Mouse (Mus musculus) cortical plate, adult 2 months (tissue): ENCODE data around the gene Prrt4. TPM values are rescaled to one million over a fixed set of nuclear protein-coding genes. Genes with fewer than 3 reads are reported as not detected.
A peak's percentile ranks its signal among the peaks of the same experiment; 100 is the strongest.

ENCODE experiments used
- H3K27ac ChIP-seq: fragments of 200-500 bp; 2 replicates; pipeline ENCODE4 v1.5.1; 2012; ENCODE audit warnings: low read length, control low read depth, inconsistent platforms; ENCODE audit not compliant: insufficient read depth
- H3K4me1 ChIP-seq: fragments of 200-500 bp; 2 replicates; pipeline ENCODE4 v1.6.1; 2011; ENCODE audit warnings: low read length; ENCODE audit not compliant: control insufficient read depth, insufficient read depth
- H3K4me3 ChIP-seq: fragments of 200-500 bp; 2 replicates; pipeline ENCODE4 v1.5.1; 2011; ENCODE audit warnings: mild to moderate bottlenecking, low read length, control low read depth; ENCODE audit not compliant: insufficient read depth
- CTCF ChIP-seq: fragments of 200-500 bp; IDR thresholded peaks from 2 replicates; pipeline ENCODE4 v1.5.1; 2011; ENCODE audit warnings: mild to moderate bottlenecking, control low read depth, low read length; ENCODE audit not compliant: insufficient read depth; ENCODE audit errors: extremely low read depth
- POLR2A ChIP-seq: fragments of 200-500 bp; IDR thresholded peaks from 2 replicates; pipeline ENCODE4 v1.6.1; 2011; ENCODE audit warnings: mild to moderate bottlenecking, low read length, control low read depth; ENCODE audit not compliant: insufficient read depth; ENCODE audit errors: extremely low read depth
- polyA plus RNA-seq: library from polyadenylated mRNA; depleted of rRNA; stranded (reverse); fragments of >200 nt; gene quantifications from 2 replicates; pipeline ENCODE4 v1.2.3, GENCODE M21; 2012

The Prrt4 gene
- polyA plus RNA-seq, 1 experiment: 3.2 TPM

GRCm38 (mm10) chr6:29210231-29210936 lies 31.0 kb upstream of the Prrt4 start:
- no peak for TF ChIP-seq POLR2A
- no peak for TF ChIP-seq CTCF
- Histone ChIP-seq H3K4me1 (peaks cover 3% of the 10 kb centered on the region; the same call in 1 of the 2 replicates), H3K4me3 (no peak overlapping the region; the same call in 1 of the 2 replicates), H3K27ac (no peak overlapping the region)

- TF ChIP-seq POLR2A (no peak), CTCF (no peak)
- Histone ChIP-seq H3K4me1 (peaks cover 3% of the 10 kb centered on the region; the same call in 1 of the 2 replicates), H3K4me3 (no peak overlapping the region), H3K27ac (no peak overlapping the region)
Measured at GRCm38 (mm10) chr6:29208178-29208577, 28.8 kb upstream of the Prrt4 start.

- no peak for TF ChIP-seq POLR2A
- no peak for TF ChIP-seq CTCF
- Histone ChIP-seq H3K4me3 (no peak overlapping the region), H3K27ac (no peak overlapping the region), H3K4me1 (peaks cover 3% of the 10 kb centered on the region; the same call in 1 of the 2 replicates)
Measured at GRCm38 (mm10) chr6:29207017-29207416, 27.6 kb upstream of the Prrt4 start.

GRCm38 (mm10) chr6:29206006-29206405 lies 26.6 kb upstream of the Prrt4 start:
- Histone ChIP-seq H3K4me1 (peaks cover 3% of the 10 kb centered on the region; the same call in 1 of the 2 replicates), H3K4me3 (no peak overlapping the region), H3K27ac (no peak overlapping the region)
- TF ChIP-seq POLR2A: no peak
- no peak for TF ChIP-seq CTCF

GRCm38 (mm10) chr6:29204932-29205614 lies 25.7 kb upstream of the Prrt4 start:
- no peaks in the 10 kb centered on the region for H3K4me1 ChIP-seq
- no peak overlapping the region for H3K4me3 ChIP-seq
- TF ChIP-seq POLR2A: no peak
- peak; percentile 87 for TF ChIP-seq CTCF
- H3K27ac ChIP-seq: no peak overlapping the region

GRCm38 (mm10) chr6:29203861-29204585 lies 24.6 kb upstream of the Prrt4 start:
- TF ChIP-seq CTCF: no peak
- no peak for TF ChIP-seq POLR2A
- H3K4me3 ChIP-seq: no peak overlapping the region
- no peak overlapping the region for H3K27ac ChIP-seq
- H3K4me1 ChIP-seq: no peaks in the 10 kb centered on the region

- no peak for TF ChIP-seq CTCF
- no peak for TF ChIP-seq POLR2A
- Histone ChIP-seq H3K4me1 (no peaks in the 10 kb centered on the region), H3K27ac (no peak overlapping the region), H3K4me3 (no peak overlapping the region)
Measured at GRCm38 (mm10) chr6:29203096-29203495, 23.7 kb upstream of the Prrt4 start.

- H3K4me3 ChIP-seq: no peak overlapping the region
- H3K4me1 ChIP-seq: no peaks in the 10 kb centered on the region
- no peak for TF ChIP-seq POLR2A
- TF ChIP-seq CTCF: no peak
Measured at GRCm38 (mm10) chr6:29201988-29202387, 22.6 kb upstream of the Prrt4 start.

GRCm38 (mm10) chr6:29201341-29201740 lies 22.0 kb upstream of the Prrt4 start:
- Histone ChIP-seq H3K4me1 (no peaks in the 10 kb centered on the region), H3K27ac (no peak overlapping the region), H3K4me3 (no peak overlapping the region)
- TF ChIP-seq POLR2A (no peak), CTCF (no peak)

More at GRCm38 (mm10) chr6:29201988-29202387, 22.6 kb upstream of the Prrt4 start:
- no peak overlapping the region for H3K27ac ChIP-seq
